Mouse (Mus musculus): ENCODE measurements around the gene Stbd1. TPM values are rescaled to one million over a fixed set of nuclear protein-coding genes. Genes with fewer than 3 reads are reported as not detected.

Gene Stbd1
- total RNA-seq, 2 experiments from 2014 or later: 4.3 to 6.6 TPM

GRCm38 (mm10) chr5:92635891-92636290 lies 33.0 kb downstream of the Stbd1 start:
- no peak for ATAC-seq (ENCODE audit: poor library complexity, severe bottlenecking)

GRCm38 (mm10) chr5:92640861-92641260 lies 38.0 kb downstream of the Stbd1 start:
- ATAC-seq (ENCODE audit: poor library complexity, severe bottlenecking): no peak

Other genes starting within 250 kb of the Stbd1 start
- 49.7 and 63.3 TPM in 2 replicates for gene Nup54, start 167.8 kb upstream of the Stbd1 start, total RNA-seq (2015)
- gene Nup54, start 167.8 kb upstream of the Stbd1 start, total RNA-seq (2017): 56.8 and 73.3 TPM in 2 replicates
- 52.0 and 52.9 TPM in 2 replicates for gene Scarb2, start 96.2 kb upstream of the Stbd1 start, total RNA-seq (2015)
- gene Scarb2, start 96.2 kb upstream of the Stbd1 start, total RNA-seq (2017): 79.9 and 82.0 TPM in 2 replicates
- not detected in 2 replicates for gene Fam47e, start 48.0 kb upstream of the Stbd1 start, total RNA-seq (2015)
- not detected in 2 replicates for gene Fam47e, start 48.0 kb upstream of the Stbd1 start, total RNA-seq (2017)
- 0.18 and 1.2 TPM in 2 replicates for gene Ccdc158, start 72.2 kb downstream of the Stbd1 start, total RNA-seq (2015)
- gene Ccdc158, start 72.2 kb downstream of the Stbd1 start, total RNA-seq (2017): 0.62 and 0.69 TPM in 2 replicates
- gene Shroom3, start 80.4 kb downstream of the Stbd1 start, total RNA-seq (2015): not detected in 2 replicates
- gene Shroom3, start 80.4 kb downstream of the Stbd1 start, total RNA-seq (2017): not detected in 2 replicates

Data from megakaryocyte, adult 5-6 weeks (primary cell).